Mouse (Mus musculus) c-Kit-negative CD71-positive TER-119-positive erythroid progenitor cells, embryonic 14.5 days (primary cell): ENCODE measurements around the gene Camta1.
"Not testable (repeated sequence)": the region's sequence is repeated elsewhere in the genome, so short reads cannot be mapped to it uniquely, and the experiment has no call there.

Experiments used
- DNase-seq: peaks from one replicate; pipeline ENCODE4 v3.0.0-alpha.2; 2013; ENCODE audit warnings: low read depth, low spot score

Gene Camta1

DNA sequence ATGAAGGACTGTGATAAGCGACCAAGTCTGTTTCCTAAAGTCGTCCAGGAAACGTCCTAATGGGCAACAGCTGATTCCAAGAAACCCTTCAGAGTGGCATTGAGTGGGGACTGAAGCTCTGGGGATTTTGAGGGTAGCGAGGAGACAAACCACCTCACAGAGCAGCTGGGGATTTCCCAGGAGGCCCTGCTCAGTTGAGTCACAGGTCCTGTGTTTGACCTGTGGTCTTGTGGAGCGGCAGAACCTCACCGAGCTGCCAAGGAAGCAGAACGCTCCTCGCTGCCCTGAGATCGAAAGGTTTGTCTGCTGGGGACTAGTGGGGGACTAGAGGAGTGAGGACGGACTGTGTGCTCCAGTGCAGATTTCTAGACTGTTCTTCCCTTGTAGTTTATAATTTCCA lies 933.9 kb downstream of the Camta1 start:
- no peak for DNase-seq

DNA sequence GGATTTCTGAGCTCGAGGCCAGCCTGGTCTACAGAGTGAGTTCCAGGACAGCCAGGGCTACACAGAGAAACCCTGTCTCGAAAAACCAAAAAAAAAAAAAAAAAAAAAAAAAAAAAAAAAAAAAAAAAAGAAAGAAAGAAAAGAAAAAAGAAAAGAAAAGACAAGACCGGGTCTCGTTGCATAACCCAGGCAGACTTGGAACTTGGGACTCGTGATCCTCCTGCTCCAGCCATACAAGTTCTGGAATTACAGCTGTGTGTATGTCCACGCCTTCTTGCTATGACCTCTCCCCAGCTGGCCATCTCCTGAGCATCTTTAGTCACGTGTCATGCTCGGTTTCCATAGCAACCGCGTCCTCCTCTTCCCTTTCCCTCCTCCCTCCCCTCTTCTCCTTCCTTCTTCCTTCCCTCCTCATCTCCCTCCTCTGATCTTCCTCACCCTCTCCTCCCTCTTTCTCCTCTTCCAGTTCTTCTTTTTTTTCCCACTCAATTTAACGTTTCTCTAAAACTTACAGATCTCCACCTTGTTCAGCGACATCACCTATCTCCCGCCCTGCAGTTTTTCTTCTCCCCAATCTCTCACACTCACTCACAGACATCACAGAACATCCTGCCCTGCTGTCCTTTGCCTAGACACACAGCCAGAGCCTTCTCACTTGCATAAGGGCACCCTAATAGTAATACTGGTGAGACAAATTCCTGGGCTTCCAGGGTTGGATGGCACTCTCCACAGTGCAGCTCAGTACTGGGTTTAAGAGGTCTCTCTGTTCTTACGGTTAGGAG lies 934.6 kb downstream of the Camta1 start:
- DNase-seq, result no peak

DNA sequence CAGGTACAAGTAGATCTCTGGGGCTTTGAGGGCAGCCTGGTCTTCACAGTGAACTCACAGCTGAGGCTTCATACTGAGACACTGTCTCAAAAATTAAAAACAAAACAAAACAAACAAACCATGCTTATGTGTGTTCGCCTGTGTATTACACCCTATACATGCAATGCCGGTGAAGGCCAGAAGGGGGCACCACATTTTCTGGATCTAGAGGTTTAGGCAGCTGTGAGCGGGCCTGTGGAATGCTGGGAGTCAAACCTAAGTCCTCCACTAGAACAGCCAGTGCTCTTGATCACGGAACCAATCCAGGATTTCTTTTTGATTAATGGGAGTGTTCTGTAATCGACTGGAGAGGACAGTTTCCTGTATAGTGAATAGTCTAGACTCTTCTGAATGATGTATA lies 935.8 kb downstream of the Camta1 start:
- DNase-seq, result no peak

DNA sequence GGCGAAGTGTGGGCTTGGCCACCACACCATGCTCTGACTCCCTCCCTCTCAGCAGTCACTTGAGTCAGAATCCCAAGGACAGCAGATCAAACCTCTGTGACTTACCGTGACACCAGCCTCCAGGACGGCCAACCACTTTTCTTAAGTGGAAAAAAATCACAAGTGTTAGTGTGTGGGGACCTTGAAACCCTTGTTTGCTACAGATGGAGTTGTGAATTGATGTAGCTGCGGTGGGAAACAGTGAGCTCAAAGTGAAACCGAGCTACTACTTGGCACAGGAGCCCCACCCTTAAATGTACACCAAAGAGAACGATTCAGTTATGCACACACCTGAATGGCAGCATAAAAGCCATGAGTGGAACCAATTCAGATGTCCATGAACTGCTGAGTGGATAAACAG lies 936.7 kb downstream of the Camta1 start:
- DNase-seq, result no peak

DNA sequence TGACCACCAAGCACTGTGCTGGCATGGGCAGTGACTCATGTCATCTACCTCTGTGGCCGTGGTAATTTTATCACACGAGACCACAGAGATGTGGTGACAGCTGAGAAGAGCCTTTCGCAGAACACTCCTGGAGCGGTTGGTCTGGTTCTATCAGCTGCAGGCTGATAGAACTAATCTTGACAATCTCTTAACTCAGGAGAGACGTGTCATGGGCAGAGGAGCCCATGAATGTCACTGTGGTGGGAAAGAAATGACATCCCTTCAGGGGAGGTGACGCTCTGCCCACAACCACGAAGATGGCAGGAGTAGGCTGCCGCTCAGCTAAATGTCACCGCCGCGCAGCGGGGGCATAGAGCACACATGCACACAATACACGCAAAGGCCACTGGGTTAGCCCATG lies 937.4 kb downstream of the Camta1 start:
- DNase-seq, result no peak

DNA sequence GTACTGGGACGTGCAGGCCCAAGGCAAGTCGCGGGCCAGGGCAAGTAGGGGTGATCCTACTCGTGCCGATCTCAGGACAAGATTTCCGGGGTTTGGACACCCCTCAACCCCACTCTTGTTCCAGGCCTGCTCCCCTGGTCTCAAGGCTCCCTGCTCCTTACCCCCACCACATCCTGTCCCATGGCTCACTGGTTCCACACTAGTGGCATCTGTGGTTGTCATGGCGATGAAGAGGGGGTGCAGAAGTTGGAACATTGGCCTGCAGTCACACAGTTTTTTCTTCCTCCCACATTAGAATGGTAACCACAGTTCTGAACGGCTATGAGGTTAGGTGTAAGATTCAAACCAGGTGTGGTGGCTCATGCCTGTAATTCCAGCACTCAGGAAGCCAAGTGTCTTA lies 940.5 kb downstream of the Camta1 start:
- DNase-seq, result no peak

DNA sequence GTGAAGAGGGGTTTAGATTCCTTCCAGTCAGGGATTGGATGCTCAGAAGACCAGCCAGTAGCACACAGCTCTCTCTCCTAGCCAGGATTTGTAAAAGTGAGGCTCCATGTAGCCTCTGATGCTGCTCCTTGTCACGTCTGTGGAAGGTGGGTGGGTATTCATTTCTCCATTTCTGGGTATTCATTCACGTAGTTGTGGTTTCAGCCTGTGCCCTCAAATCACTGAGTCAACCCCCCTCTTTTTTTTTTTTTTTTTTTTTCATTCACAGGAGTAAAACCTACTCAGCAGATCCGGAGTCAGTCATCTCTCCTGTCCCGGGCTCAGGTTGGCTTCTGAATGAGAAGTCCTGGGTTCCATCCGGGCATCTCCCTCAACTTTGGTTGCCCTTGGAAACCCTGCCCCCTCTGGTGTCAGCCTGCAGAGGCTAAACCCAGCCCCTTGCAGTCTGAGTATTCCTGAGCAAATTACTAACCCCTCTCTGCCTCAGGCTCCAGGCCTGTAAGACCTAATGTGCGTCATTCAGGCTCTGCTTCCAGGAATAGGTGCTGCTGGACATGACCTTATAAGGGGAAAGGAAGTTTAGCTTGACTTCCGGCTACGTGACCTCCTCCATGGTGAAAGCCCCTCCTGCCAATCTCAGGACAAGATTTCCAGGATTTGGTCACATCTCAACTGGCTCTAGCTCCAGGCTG lies 944.2 kb downstream of the Camta1 start:
- DNase-seq, result no peak

DNA sequence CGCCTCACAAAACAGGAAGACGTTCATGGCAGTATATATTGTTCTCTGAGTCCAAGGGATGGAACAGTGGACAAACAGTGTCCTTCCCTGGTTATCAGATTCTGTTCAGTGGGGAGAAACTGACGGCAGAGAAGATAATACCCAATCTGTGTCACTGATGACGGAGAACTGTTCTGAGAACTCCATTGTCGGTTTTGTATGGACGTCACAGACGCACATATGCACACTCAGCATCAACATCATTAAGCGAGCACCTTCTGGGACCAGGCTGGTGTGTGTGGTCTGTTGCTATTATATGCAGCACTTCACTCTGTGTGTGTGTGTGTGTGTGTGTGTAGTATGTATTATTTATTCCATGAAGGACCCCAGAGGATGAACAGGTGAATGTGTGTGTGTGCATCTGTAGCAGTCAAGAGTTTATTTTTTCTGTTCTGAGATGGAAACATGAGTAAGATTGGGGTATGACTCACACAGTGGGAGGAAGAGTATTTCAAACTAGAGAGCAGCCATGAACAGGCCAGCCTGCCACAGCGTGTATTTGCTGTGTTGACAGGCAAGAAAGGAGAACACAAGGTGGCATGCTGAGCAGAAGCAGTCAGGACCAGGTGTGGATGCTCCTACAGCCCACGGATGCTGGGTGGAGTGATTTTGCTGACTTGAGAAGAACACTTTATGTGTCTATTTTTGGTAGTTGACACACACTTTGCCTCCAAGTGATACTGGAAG lies 946.3 kb downstream of the Camta1 start:
- no peak for DNase-seq

DNA sequence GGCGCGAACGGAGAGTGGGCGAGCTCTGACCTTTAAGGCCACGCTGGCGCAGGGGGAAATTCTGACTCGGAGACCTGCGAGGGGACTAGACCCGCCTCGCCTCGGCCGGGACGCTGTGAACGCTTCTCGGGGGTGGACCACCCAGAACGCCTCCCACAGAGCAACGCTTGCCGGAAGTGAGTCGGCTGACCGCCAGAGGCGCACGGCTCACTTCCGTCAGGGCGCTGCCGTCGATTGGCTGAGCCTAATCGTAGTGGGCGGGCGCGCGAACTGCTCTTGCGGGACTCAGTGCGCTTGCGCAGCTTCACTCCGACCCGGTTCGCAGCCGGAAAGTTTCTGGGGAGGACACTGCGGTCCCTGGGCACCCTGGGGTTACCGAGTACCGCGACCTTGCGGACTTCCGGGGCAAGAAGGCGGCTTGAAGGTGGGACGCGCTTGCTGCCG lies 947.4 kb downstream of the Camta1 start, which contains the start of the genes Park7 and Tnfrsf9:
TSS of gene Park7 (minus strand) at position 148 of the 444 bp plus-strand sequence.
TSS of gene Tnfrsf9 (plus strand) at position 273 of the 444 bp plus-strand sequence.
- DNase-seq, result peak; percentile 88

DNA sequence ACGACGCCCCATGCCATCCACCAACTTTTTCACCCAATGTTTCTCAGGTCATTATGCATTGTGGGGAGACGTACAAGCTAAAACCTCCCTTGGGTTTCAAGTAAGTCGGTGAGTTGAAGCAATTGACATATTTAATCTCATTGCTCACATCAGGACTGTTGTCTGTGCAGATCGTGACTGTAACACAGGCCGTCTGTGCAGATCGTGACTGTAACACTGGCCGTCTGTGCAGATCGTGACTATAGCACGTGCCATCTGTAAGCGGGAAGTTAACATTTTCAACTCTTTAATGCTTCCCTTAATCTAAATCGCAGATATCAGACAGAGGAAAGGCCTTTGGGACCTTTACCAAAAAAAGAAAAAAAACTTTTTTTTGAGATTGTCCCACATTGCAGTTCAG lies 947.9 kb downstream of the Camta1 start:
- no peak for DNase-seq

DNA sequence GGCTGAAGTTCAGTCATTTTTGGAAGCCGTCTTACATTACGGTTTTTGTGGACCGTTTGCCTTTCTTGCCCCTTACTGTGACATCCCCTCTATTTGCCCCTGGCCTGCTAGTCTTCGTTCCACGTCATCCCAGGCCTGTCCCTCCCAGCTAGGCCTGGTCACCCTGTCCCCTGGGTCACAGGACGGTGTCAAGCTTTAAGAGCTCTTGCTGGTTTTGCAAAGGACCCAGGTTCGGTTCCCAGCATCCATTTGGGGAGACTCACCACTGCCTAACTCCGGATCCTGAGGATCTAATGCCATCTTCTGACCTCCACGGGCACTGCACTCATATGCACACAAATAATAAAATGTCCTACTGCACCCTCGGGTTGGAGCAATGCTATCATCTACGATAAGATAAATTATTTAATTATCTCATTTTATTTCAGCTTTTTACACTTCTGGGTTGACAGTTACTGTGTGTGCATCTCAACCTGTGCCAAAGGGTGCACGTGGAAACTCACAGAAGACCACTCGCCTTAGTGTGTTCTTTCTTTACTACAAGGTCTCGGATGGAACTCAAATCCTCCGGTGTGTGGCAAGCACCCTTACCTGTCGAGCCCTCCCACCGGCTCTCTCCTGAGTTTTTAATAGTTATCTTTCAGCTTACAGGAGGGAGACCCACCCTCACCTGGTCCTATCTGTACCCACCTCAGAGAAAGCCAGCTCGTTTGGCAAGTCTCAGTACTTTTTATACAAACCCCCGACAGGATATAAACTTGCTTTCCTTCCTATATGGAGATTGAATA lies 951.3 kb downstream of the Camta1 start:
- no peak for DNase-seq

DNA sequence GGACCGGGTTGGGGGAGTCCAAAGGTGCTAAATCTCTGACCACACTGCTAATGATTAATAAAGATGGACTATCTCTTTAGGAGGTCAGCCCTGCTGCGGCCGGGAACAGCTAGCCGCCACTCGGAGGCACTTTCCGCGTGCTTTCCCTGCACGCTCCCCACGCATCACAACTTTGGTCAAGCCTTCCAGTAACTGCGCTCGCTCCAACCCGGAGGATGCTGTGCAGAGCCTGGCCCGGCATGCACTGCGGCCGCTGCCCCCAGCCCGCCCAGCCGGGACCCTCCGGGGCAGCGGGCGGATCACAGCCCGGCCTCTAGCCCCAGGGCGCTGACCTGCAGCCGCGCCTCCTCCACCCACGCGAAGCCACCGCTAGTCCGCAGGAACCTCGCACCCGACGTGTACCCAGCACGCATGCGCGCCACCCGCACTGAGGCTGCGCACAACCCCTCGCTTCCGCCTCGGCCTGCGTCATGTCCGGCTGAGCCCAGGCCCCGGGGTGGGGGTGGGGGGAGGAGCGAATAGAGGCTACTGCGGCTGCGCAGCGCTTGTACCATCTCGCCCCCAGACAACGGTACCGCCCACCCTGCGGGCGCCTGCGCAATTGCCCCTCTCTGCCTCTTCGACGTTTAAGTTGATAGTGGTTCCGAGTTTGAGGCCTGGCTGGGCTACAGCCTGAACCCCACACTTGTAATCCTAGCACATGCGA lies 952.1 kb downstream of the Camta1 start:
- DNase-seq, result peak; percentile 92

DNA sequence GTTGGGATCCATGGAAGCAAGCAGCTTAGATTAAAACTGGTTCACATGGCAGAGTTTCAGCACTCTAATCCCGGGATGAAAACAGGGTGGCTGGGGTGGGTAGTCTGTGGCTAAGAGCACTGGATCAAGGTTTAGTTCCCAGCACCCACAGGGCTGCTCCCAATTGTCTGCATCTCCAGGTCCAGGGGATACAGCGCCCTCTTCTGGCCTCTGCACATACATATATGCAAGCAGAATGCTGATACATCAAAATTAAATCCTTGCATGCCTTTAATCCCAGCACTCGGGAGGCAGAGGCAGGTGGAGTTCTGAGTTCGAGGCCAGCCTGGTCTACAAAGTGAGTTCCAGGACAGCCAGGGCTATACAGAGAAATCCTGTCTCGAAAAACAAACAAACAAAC lies 953.2 kb downstream of the Camta1 start:
- DNase-seq, result not testable (repeated sequence)

DNA sequence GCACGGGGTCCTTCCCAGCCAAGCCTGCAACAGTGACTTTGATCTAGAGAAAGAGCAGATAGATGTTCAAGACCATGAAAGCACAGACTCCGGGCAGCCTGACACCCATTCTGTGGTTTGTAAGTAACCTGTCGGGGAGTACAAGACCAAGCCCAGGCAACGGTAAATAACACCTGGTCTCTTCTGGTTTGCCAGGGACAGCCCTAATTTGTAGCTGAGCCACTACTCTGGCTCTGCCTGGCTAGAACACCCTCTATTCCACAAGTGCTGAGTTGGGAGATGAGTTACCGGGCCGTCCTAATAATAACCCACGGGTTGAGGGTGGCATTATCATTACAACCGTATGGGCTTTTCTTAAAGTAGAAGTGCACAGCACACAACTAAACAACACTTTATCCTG lies 954.6 kb downstream of the Camta1 start:
- DNase-seq, result no peak

DNA sequence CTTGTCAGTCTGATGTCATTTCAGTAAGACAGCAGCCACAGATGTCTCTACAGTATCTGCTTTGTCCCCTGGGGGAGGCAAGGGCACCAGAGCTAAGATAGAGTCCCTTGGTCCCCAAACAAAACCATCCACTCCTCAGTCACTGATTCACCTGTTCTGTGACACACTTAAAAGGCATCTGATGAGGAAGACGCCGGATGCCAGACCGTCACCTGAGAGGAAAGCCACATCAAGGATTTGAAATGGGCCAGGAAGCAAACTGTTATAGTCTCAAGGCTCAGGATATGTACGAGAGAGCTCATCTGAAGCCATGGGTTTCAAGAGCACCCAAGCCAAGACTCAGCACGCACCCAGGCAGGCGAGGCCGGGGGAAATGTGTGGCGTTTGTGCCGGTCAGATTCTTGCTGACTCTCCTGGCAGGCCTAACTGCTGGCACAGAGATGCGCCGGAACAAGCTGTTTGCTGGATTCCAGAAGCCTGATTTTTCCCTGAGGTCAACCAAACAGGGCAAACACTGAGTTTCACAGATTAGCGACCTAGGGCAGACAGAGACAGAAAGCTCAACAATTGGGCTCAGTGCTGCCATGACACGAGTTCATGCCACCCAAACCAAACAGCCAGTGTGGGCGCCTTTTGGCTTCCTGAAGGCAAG lies 958.5 kb downstream of the Camta1 start:
- DNase-seq, result no peak

DNA sequence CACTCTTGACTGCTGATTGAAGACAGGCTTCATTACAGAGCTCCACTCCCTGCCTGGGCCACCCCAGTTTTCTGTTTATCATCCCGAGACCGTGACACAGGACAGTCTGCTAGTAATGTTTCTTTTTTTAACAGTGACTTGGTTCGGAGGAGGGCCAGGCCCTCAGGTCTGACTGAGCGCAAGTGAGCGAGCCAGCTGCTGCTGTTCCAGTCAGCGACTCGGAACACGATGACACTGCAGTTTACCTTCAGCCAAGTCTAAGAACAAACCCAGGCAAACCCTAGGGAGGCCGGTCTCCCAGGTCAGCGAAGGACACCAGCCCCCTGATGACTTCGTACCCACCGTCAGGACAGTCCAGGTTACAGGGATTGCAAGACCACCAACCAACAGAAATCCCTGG lies 959.6 kb downstream of the Camta1 start:
- no peak for DNase-seq

DNA sequence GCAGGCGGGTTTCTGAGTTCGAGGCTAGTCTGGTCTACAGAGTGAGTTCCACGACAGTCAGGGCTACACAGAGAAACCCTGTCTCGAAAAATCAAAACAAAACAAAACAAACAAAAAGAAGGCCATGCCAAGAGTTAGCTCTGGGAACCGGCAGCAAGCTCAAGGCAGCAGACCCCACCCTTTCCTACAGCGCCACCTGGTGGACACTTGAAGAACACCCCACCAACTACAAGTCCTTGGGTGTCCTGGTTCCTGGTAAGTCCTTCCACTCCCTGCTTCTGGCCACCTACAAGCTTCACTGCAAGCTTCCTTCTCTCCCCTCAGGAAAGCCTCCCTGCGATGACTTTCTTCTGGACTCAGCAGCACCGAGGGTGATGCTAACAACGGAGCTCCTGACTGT lies 960.0 kb downstream of the Camta1 start:
- peak; percentile 54 for DNase-seq

DNA sequence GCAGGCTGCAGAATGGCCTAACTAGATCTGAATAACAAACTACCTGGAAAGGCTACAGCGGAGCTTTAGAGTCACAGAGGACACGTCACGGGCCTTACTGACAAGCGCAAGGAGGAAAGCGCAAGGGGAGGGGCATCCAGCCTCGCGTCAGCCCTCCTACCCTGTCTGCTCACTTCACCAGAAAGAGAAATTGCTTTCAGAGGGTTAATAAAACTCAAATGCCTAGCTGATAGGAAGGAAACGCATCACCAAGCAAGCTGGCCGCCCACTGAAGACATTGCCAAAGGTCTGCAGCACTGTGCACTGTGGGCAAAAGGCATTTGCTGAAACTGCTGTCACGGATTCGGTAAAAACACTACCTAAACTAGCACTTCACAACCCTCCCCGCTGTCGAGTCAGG lies 961.2 kb downstream of the Camta1 start:
- DNase-seq, result no peak

DNA sequence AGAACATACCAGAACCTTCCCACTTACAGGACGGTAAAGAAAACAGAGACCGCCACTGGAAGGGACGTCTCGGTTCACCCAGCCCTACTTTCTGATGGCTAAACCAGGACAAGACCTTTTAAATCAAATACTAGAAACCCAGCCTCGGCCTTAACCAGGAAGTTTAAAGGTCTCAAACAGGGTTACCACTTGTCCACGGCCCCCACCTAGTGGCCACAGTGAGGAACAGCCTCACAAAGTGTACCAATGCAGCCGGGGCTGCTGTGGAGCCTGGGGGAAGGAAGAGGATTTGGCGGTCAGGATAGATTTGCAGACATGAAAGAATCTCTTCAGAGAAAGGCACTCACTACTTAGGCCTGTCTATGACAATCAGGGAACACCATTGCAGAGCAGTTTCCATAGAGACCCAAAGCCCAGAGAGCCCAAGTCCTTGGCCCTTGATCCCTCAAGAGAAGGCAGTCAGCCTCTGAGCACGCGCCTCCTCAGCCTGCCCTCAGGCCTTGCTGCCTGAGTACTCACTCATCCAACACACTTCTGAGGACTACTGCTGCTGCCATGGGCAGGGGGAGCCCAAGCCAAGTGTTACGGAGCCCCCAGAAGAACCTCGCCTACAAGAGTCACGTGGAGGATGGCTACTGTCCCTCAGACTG lies 962.8 kb downstream of the Camta1 start:
- peak; percentile 35 for DNase-seq
